Mouse (Mus musculus) heart, embryonic 10.5 days (tissue): ENCODE results near the gene Efcab11. TPM values are rescaled to one million over a fixed set of nuclear protein-coding genes. Genes with fewer than 3 reads are reported as not detected.

Source experiments
- DNase-seq: peaks from one replicate; pipeline ENCODE4 v3.0.0-alpha.2; 2017; ENCODE audit warnings: low spot score
- H3K27ac ChIP-seq: fragments of 300-500 bp; sonication (generic); 2 replicates; pipeline ENCODE4 v1.5.1; 2016; ENCODE audit warnings: mild to moderate bottlenecking
- H3K27me3 ChIP-seq: fragments of 300-500 bp; sonication (generic); 2 replicates; pipeline ENCODE4 v1.6.1; 2016; ENCODE audit warnings: mild to moderate bottlenecking; ENCODE audit not compliant: poor library complexity, insufficient read depth, severe bottlenecking
- H3K36me3 ChIP-seq: fragments of 300-500 bp; sonication (generic); 2 replicates; pipeline ENCODE4 v1.6.1; 2016; ENCODE audit warnings: mild to moderate bottlenecking, moderate library complexity
- H3K4me1 ChIP-seq: fragments of 300-500 bp; sonication (generic); 2 replicates; pipeline ENCODE4 v1.6.1; 2016; ENCODE audit warnings: mild to moderate bottlenecking
- H3K4me3 ChIP-seq: fragments of 300-500 bp; sonication (generic); 2 replicates; pipeline ENCODE4 v1.5.1; 2016; ENCODE audit warnings: mild to moderate bottlenecking, moderate library complexity
- H3K9me3 ChIP-seq: fragments of 300-500 bp; sonication (generic); 2 replicates; pipeline ENCODE4 v1.6.1; 2016; ENCODE audit warnings: mild to moderate bottlenecking, moderate library complexity
- WGBS: fragments of 180-500 bp; shearing (Covaris S2); methylation state at CpG from one replicate; pipeline ENCODE4 v1.1.7; 2016; 5-methylcytosine and 5-hydroxymethylcytosine counted together
- polyA plus RNA-seq: library from polyadenylated mRNA; unstranded; fragments of >200 nt; fragmentation: Nextera tagmentation; extraction: Ambion mirVana; gene quantifications from 2 replicates; pipeline ENCODE4 v1.2.1, GENCODE M21; 2016

The Efcab11 gene
- polyA plus RNA-seq, 1 experiment from 2014 or later: 12.6 TPM

GRCm38 (mm10) chr12:99752986-99753385 is 131.3 kb downstream of the Efcab11 start:
- peaks cover 12% of the 10 kb centered on the region for H3K4me1 ChIP-seq
- no peak overlapping the region for H3K4me3 ChIP-seq
- WGBS: 53% methylated on average over 11 of the region's 11 CpGs
- no peaks in the 10 kb centered on the region for H3K9me3 ChIP-seq
- peak; percentile 59 for DNase-seq
- no peak overlapping the region for H3K27ac ChIP-seq
- H3K27me3 ChIP-seq: no peaks in the 10 kb centered on the region
- H3K36me3 ChIP-seq: no peaks in the 10 kb centered on the region

- H3K4me3 ChIP-seq: no peak overlapping the region
- no peaks in the 10 kb centered on the region for H3K27me3 ChIP-seq
- no peak for DNase-seq
- no peak overlapping the region for H3K27ac ChIP-seq
- no peaks in the 10 kb centered on the region for H3K36me3 ChIP-seq
- H3K9me3 ChIP-seq: no peaks in the 10 kb centered on the region
- peaks cover 5% of the 10 kb centered on the region; the same call in 1 of the 2 replicates for H3K4me1 ChIP-seq
- 60% methylated on average over 3 of the region's 3 CpGs for WGBS
Measured at GRCm38 (mm10) chr12:99749391-99749790, 134.8 kb downstream of the Efcab11 start.

GRCm38 (mm10) chr12:99741631-99742030 is 142.6 kb downstream of the Efcab11 start:
- Histone ChIP-seq H3K9me3 (no peaks in the 10 kb centered on the region), H3K4me3 (no peak overlapping the region), H3K27me3 (no peaks in the 10 kb centered on the region), H3K27ac (no peak overlapping the region), H3K4me1 (peaks cover 18% of the 10 kb centered on the region), H3K36me3 (no peaks in the 10 kb centered on the region)
- peak; percentile 64 for DNase-seq
- WGBS: 69% methylated on average over 8 of the region's 8 CpGs

GRCm38 (mm10) chr12:99739211-99739610 is 145.0 kb downstream of the Efcab11 start:
- no peak overlapping the region for H3K4me3 ChIP-seq
- peaks cover 18% of the 10 kb centered on the region for H3K4me1 ChIP-seq
- no peaks in the 10 kb centered on the region for H3K36me3 ChIP-seq
- peak; percentile 57 for DNase-seq
- H3K9me3 ChIP-seq: no peaks in the 10 kb centered on the region
- no peaks in the 10 kb centered on the region for H3K27me3 ChIP-seq
- H3K27ac ChIP-seq: no peak overlapping the region
- WGBS: 76% methylated on average over 5 of the region's 5 CpGs

DNA sequence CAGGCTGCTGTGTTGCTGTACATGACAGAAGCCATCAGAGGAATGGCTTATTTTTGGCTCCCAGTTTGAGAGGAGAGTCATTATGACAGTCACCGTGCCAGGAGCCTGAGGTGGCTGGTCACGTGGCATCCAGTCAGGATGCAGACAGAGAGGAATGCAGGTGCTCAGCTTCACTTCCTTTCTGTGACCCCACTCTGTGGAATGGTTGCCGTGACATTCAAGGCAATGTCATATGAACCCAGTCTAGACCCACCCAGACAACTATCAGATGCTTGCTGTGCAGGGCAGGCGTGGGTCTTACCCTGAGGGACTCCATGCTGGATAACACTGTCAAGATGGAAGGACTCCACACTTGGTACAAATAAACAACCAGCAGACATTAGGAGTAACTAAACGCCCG is 146.0 kb downstream of the Efcab11 start:
- Histone ChIP-seq H3K36me3 (no peaks in the 10 kb centered on the region), H3K9me3 (no peaks in the 10 kb centered on the region), H3K27me3 (no peaks in the 10 kb centered on the region), H3K4me1 (peaks cover 18% of the 10 kb centered on the region), H3K4me3 (no peak overlapping the region), H3K27ac (no peak overlapping the region)
- WGBS: 73% methylated on average over 6 of the region's 6 CpGs
- DNase-seq: peak; percentile 67

GRCm38 (mm10) chr12:99736971-99737370 is 147.3 kb downstream of the Efcab11 start:
- no peaks in the 10 kb centered on the region for H3K9me3 ChIP-seq
- H3K4me3 ChIP-seq: no peak overlapping the region
- H3K36me3 ChIP-seq: no peaks in the 10 kb centered on the region
- no peak overlapping the region for H3K27ac ChIP-seq
- H3K27me3 ChIP-seq: no peaks in the 10 kb centered on the region
- peaks cover 18% of the 10 kb centered on the region for H3K4me1 ChIP-seq
- WGBS: 45% methylated on average over 3 of the region's 3 CpGs
- DNase-seq: no peak

DNA sequence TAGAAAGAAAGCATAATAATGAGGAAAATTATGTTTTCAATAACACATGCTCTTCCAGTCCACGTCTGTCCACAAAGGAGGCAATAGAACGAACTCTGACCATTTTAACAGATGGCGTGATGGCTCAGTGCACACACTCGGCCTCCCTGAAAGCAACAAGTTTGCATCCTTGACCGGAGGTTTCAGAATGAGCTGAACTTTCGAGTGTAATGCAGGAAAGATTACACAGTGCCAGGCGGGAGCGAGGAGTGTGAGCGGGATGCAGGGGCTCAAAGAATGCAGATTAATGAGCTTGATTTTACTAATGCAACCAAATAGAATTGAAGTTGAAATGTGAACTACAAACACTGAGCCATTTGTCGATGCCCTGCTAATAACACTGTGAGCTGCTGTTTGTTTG is 149.1 kb downstream of the Efcab11 start:
- 79% methylated on average over 10 of the region's 10 CpGs for WGBS
- peaks cover 18% of the 10 kb centered on the region for H3K4me1 ChIP-seq
- H3K36me3 ChIP-seq: no peaks in the 10 kb centered on the region
- H3K27ac ChIP-seq: no peak overlapping the region
- no peak overlapping the region for H3K4me3 ChIP-seq
- H3K27me3 ChIP-seq: no peaks in the 10 kb centered on the region
- no peak for DNase-seq
- no peaks in the 10 kb centered on the region for H3K9me3 ChIP-seq

DNA sequence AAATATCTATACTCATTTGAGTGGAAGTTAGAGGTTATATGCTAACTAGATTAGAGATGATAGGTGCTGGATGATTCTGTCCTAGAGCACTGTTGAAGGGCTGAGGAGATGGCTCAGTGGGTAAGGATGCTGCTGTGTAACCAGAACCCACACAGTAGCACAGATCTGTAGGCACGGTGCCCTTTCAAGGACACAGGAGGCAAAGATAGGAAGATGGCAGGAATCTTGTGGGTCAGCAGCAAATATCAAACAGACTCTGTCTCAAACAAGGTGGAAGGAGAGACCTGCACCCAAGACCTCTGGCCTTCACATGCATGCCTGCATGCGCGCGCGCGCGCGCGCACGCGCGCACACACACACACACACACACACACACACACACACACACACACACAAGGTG is 160.0 kb downstream of the Efcab11 start:
- H3K4me1 ChIP-seq: peaks cover 5% of the 10 kb centered on the region; the same call in 1 of the 2 replicates
- no peak overlapping the region for H3K27ac ChIP-seq
- no peaks in the 10 kb centered on the region for H3K36me3 ChIP-seq
- H3K27me3 ChIP-seq: no peaks in the 10 kb centered on the region
- 98% methylated on average over 12 of the region's 12 CpGs for WGBS
- peak; percentile 53 for DNase-seq
- no peak overlapping the region for H3K4me3 ChIP-seq
- no peaks in the 10 kb centered on the region for H3K9me3 ChIP-seq

GRCm38 (mm10) chr12:99723791-99724190 is 160.4 kb downstream of the Efcab11 start:
- Histone ChIP-seq H3K27ac (no peak overlapping the region), H3K36me3 (no peaks in the 10 kb centered on the region), H3K4me1 (peaks cover 5% of the 10 kb centered on the region; the same call in 1 of the 2 replicates), H3K4me3 (no peak overlapping the region), H3K9me3 (no peaks in the 10 kb centered on the region), H3K27me3 (no peaks in the 10 kb centered on the region)
- WGBS: 86% methylated on average over 8 of the region's 8 CpGs
- no peak for DNase-seq

DNA sequence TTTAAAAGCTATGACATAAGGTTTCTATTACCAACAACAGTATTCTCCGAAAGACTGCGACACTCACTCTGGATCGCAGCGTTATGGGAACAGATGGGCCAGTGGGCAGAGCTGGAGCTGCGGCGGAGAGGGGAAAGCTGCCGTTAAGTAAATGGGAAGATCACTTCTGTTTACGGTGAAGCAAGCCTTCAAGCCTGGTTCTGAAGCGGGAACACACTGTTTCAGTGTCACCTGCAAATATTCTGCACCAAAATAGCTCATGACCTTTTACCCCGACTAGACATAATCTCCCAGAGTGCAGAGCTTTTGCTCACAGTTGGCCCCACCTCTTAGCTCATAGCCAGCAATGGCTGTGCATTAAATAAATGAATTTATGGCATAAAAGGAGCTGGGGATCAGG is 162.9 kb downstream of the Efcab11 start:
- no peak overlapping the region for H3K4me3 ChIP-seq
- H3K9me3 ChIP-seq: no peaks in the 10 kb centered on the region
- DNase-seq: peak; percentile 19
- no peaks in the 10 kb centered on the region for H3K36me3 ChIP-seq
- no peak overlapping the region for H3K27ac ChIP-seq
- H3K4me1 ChIP-seq: peaks cover 7% of the 10 kb centered on the region
- 79% methylated on average over 10 of the region's 10 CpGs for WGBS
- no peaks in the 10 kb centered on the region for H3K27me3 ChIP-seq

DNA sequence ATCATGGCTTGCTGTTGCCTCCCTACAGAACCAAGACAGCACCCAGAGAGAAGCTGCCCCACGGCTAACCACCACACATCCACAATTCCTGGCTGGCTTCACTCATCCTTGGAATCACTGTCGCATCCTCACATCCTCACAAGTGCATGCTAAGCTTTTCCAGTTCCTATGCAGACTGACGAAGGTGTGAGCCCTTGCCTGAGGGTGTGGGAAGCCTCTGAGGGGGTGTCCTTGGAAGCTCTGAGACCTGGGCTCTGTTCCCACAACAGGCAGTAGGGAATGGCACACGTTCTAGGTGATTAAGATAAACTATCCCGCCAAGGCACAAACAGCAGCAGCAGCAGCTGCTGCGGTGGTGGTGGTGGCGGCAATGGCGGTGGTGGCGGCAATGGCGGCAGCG is 164.5 kb downstream of the Efcab11 start:
- no peaks in the 10 kb centered on the region for H3K27me3 ChIP-seq

GRCm38 (mm10) chr12:99718161-99718560 is 166.1 kb downstream of the Efcab11 start:
- Histone ChIP-seq H3K27me3 (no peaks in the 10 kb centered on the region), H3K4me3 (no peak overlapping the region), H3K36me3 (no peaks in the 10 kb centered on the region), H3K9me3 (no peaks in the 10 kb centered on the region), H3K4me1 (peaks cover 24% of the 10 kb centered on the region), H3K27ac (no peak overlapping the region)
- WGBS: 87% methylated on average over 2 of the region's 2 CpGs
- peak; percentile 56 for DNase-seq

More for the DNA sequence above, 164.5 kb downstream of the Efcab11 start:
- H3K4me3 ChIP-seq: no peak overlapping the region
- H3K4me1 ChIP-seq: peaks cover 23% of the 10 kb centered on the region
- 85% methylated on average over 11 of the region's 11 CpGs for WGBS
- DNase-seq: no peak
- no peaks in the 10 kb centered on the region for H3K36me3 ChIP-seq
- no peaks in the 10 kb centered on the region for H3K9me3 ChIP-seq
- no peak overlapping the region for H3K27ac ChIP-seq

- Histone ChIP-seq H3K27ac (peak overlapping the region; percentile 78), H3K27me3 (no peaks in the 10 kb centered on the region), H3K36me3 (no peaks in the 10 kb centered on the region), H3K4me3 (no peak overlapping the region), H3K4me1 (peaks cover 30% of the 10 kb centered on the region), H3K9me3 (no peaks in the 10 kb centered on the region)
- 57% methylated on average over 8 of the region's 8 CpGs for WGBS
- peak; percentile 74 for DNase-seq
Measured at GRCm38 (mm10) chr12:99716038-99716610, 168.1 kb downstream of the Efcab11 start.
